Mouse (Mus musculus): ENCODE measurements at regions not wholly inside any gene's neighbourhood (a gene's known extent, or its start where the extent isn't known, plus 50 kb on each side); places are given as distances from the start of the nearest gene placed in this dataset.

GRCm38 (mm10) chr14:101067082-101067481 lies 133.0 kb downstream of the Prr30 start:
- no peaks in the 10 kb centered on the region for H3K4me1 ChIP-seq (ENCODE audit: control insufficient read depth in 1 of 2, insufficient read depth in 2 of 2, low read length in 2 of 2)
- TF ChIP-seq SMC3 (IDR thresholded peaks at IDR 0.05; ENCODE audit: low read depth, low read length) = no peak
- no peak for TF ChIP-seq KAT2A (conservative IDR thresholded peaks at IDR 0.05; ENCODE audit: low read depth, low read length)
- no peak for TF ChIP-seq POLR2AphosphoS2 (IDR thresholded peaks at IDR 0.05; ENCODE audit: low read length)
- TF ChIP-seq MAX (IDR thresholded peaks at IDR 0.05; ENCODE audit: low read length) = no peak
- TF ChIP-seq RAD21 (IDR thresholded peaks at IDR 0.05; ENCODE audit: low read depth, low read length) = no peak
- no peak for TF ChIP-seq EP300 (IDR thresholded peaks at IDR 0.05; ENCODE audit: low read depth in 1 of 2, low read length in 2 of 2)
- no peak for TF ChIP-seq BHLHE40 (IDR thresholded peaks at IDR 0.05; ENCODE audit: borderline replicate concordance, low read depth, low read length)
- no peak for TF ChIP-seq MXI1 (IDR thresholded peaks at IDR 0.05; ENCODE audit: low read depth, low read length)
- H3K36me3 ChIP-seq (ENCODE audit: control insufficient read depth in 1 of 2, insufficient read depth in 2 of 2, low read length in 2 of 2) = no peaks in the 10 kb centered on the region
- no peak overlapping the region for H3K27ac ChIP-seq (ENCODE audit: control insufficient read depth, low read depth, low read length)
- no peaks in the 10 kb centered on the region for H3K9me3 ChIP-seq (replicated peaks; ENCODE audit: insufficient read depth, low read length)
- no peaks in the 10 kb centered on the region for H3K27me3 ChIP-seq (ENCODE audit: control insufficient read depth in 1 of 2, insufficient read depth in 2 of 2, low read length in 2 of 2)
- DNase-seq (ENCODE audit: low read depth, low spot score) = no peak
- H3K4me3 ChIP-seq (ENCODE audit: control insufficient read depth in 1 of 2, insufficient read depth in 1 of 2, low read depth in 2 of 2, low read length in 2 of 2) = no peak overlapping the region
- H3K79me2 ChIP-seq (ENCODE audit: control insufficient read depth, insufficient read depth, low read length, poor library complexity) = no peaks in the 10 kb centered on the region
- H3K9ac ChIP-seq (ENCODE audit: control insufficient read depth, low read depth, low read length, poor library complexity, severe bottlenecking) = no peak overlapping the region

- no peak overlapping the region for H3K4me3 ChIP-seq (ENCODE audit: control insufficient read depth in 1 of 2, insufficient read depth in 1 of 2, low read depth in 2 of 2, low read length in 2 of 2)
- no peak for TF ChIP-seq CTCF (IDR thresholded peaks at IDR 0.05 in 2 of 3, conservative IDR thresholded peaks at IDR 0.05 in 1 of 3; ENCODE audit: control insufficient read depth in 1 of 3, insufficient read depth in 1 of 3, low read depth in 2 of 3, low read length in 3 of 3, poor library complexity in 1 of 3, severe bottlenecking in 1 of 3)
- no peak for TF ChIP-seq ZC3H11A (IDR thresholded peaks at IDR 0.05; ENCODE audit: low read depth, low read length)
- TF ChIP-seq E2F4 (IDR thresholded peaks at IDR 0.05; ENCODE audit: borderline replicate concordance, low read depth, low read length) = no peak
- no peak for TF ChIP-seq ZKSCAN1 (IDR thresholded peaks at IDR 0.05; ENCODE audit: low read depth, low read length)
- TF ChIP-seq TBP (IDR thresholded peaks at IDR 0.05; ENCODE audit: low read depth, low read length) = no peak
- no peak for TF ChIP-seq POLR2A (IDR thresholded peaks at IDR 0.05; ENCODE audit: control insufficient read depth in 1 of 2, insufficient read depth in 1 of 2, low read depth in 1 of 2, low read length in 2 of 2, poor library complexity in 1 of 2)
- no peak for TF ChIP-seq NRF1 (IDR thresholded peaks at IDR 0.05; ENCODE audit: insufficient read depth, low read depth, low read length, poor library complexity, severe bottlenecking)
- no peak for TF ChIP-seq SMC3 (IDR thresholded peaks at IDR 0.05; ENCODE audit: low read depth, low read length)
- no peak for TF ChIP-seq JUND (IDR thresholded peaks at IDR 0.05; ENCODE audit: low read depth, low read length)
- no peak for TF ChIP-seq MXI1 (IDR thresholded peaks at IDR 0.05; ENCODE audit: low read depth, low read length)
- no peak for TF ChIP-seq ZNF384 (IDR thresholded peaks at IDR 0.05; ENCODE audit: low read depth, low read length)
- TF ChIP-seq POLR2AphosphoS5 (IDR thresholded peaks at IDR 0.05; ENCODE audit: borderline replicate concordance, low read depth, low read length) = no peak
- no peak for TF ChIP-seq RAD21 (IDR thresholded peaks at IDR 0.05; ENCODE audit: low read depth, low read length)
- no peak for TF ChIP-seq MEF2A (IDR thresholded peaks at IDR 0.05; ENCODE audit: extremely low read depth, insufficient replicate concordance, low read depth, low read length, poor library complexity, severe bottlenecking)
- TF ChIP-seq EP300 (IDR thresholded peaks at IDR 0.05; ENCODE audit: low read depth in 1 of 2, low read length in 2 of 2) = no peak
- TF ChIP-seq MAFK (IDR thresholded peaks at IDR 0.05; ENCODE audit: borderline replicate concordance, low read depth, low read length) = no peak
- no peak for TF ChIP-seq ETS1 (IDR thresholded peaks at IDR 0.05; ENCODE audit: low read depth, low read length)
- H3K4me1 ChIP-seq (ENCODE audit: control insufficient read depth in 1 of 2, insufficient read depth in 2 of 2, low read length in 2 of 2) = no peaks in the 10 kb centered on the region
- no peaks in the 10 kb centered on the region for H3K9me3 ChIP-seq (replicated peaks; ENCODE audit: insufficient read depth, low read length)
- H3K27me3 ChIP-seq (ENCODE audit: control insufficient read depth in 1 of 2, insufficient read depth in 2 of 2, low read length in 2 of 2) = no peaks in the 10 kb centered on the region
- DNase-seq (ENCODE audit: low read depth, low spot score) = no peak
- no peaks in the 10 kb centered on the region for H3K79me2 ChIP-seq (ENCODE audit: control insufficient read depth, insufficient read depth, low read length, poor library complexity)
- no peak overlapping the region for H3K9ac ChIP-seq (ENCODE audit: control insufficient read depth, low read depth, low read length, poor library complexity, severe bottlenecking)
- no peaks in the 10 kb centered on the region for H3K36me3 ChIP-seq (ENCODE audit: control insufficient read depth in 1 of 2, insufficient read depth in 2 of 2, low read length in 2 of 2)
- no peak overlapping the region for H3K27ac ChIP-seq (ENCODE audit: control insufficient read depth, low read depth, low read length)
These were observed 143.3 kb downstream of the Prr30 start for GRCm38 (mm10) chr14:101056874-101057273.
